In the genomic region with DNA sequence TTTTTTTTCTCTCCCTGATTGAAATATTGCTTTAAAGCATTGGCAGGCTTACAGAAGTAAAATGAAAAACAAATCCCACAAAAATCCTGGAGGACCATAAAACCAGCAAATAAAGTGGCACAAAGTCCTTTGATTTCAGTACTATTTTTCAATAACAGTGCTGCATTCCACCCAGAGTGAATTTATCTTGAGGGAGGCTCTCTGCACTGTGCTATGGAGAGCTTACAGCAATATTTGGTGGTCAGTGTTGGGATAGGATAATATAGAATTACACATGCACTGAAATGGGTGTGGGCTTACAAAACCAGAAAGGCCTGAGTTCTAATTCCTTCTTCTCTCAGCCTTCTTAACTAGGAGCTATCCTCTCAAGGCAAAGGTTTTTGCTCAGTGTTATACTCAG, we compare ENCODE assay signal across 29 mouse cellular contexts.
"Had no signal": no experiment of that assay in that cellular context is flagged by ENCODE, and none has a peak within 500 bp of the region (broad histone marks: within the 10 kb centered on the region; RNA-seq: fewer than 3 reads in every experiment).

No protein-coding gene starts in this region.

- H3K36me3 ChIP-seq: limb, embryonic 12.5 days; limb, embryonic 15.5 days; liver, embryonic 12.5 days; liver, embryonic 13.5 days; liver, embryonic 15.5 days; lung, embryonic 15.5 days; midbrain, embryonic 10.5 days; midbrain, embryonic 12.5 days; midbrain, embryonic 15.5 days; neural tube, embryonic 12.5 days had no signal

- H3K27ac ChIP-seq: left cerebral cortex, adult 2 months; limb, embryonic 12.5 days; limb, embryonic 15.5 days; liver, embryonic 12.5 days; liver, embryonic 13.5 days; liver, embryonic 14.5 days; liver, embryonic 15.5 days; lung, embryonic 15.5 days; macrophage; midbrain, embryonic 10.5 days; midbrain, embryonic 12.5 days; midbrain, embryonic 15.5 days; neural tube, embryonic 12.5 days had no signal

- H3K4me1 ChIP-seq: limb, embryonic 12.5 days; limb, embryonic 15.5 days; liver, embryonic 12.5 days; liver, embryonic 13.5 days; liver, embryonic 15.5 days; lung, embryonic 15.5 days; megakaryocyte, embryonic 14.5 days; midbrain, embryonic 10.5 days; midbrain, embryonic 12.5 days; midbrain, embryonic 15.5 days; neural tube, embryonic 12.5 days had no signal

- DNase-seq: left cerebral cortex, postnatal 4 days; liver; liver, embryonic 13.5 days; liver, postnatal 0 days; lung, adult 18-20 months; lung, adult 2 months; lung, embryonic 14.5 days; lung, postnatal 10 days; lung, postnatal 14 days; lung, postnatal 36 days; lung, postnatal 4 days; midbrain, embryonic 14.5 days had no signal

- H3K27me3 ChIP-seq: limb, embryonic 12.5 days; limb, embryonic 15.5 days; liver, embryonic 12.5 days; liver, embryonic 13.5 days; liver, embryonic 15.5 days; lung, embryonic 15.5 days; megakaryocyte, embryonic 14.5 days; midbrain, embryonic 12.5 days; midbrain, embryonic 15.5 days; neural tube, embryonic 12.5 days had no signal

- H3K4me2 ChIP-seq: limb, embryonic 12.5 days; limb, embryonic 15.5 days; liver, embryonic 11.5 days; liver, embryonic 12.5 days; liver, embryonic 13.5 days; liver, embryonic 15.5 days; lung, embryonic 14.5 days; lung, embryonic 15.5 days; midbrain, embryonic 12.5 days; midbrain, embryonic 15.5 days; neural tube, embryonic 12.5 days had no signal

- H3K4me3 ChIP-seq: left cerebral cortex, adult 2 months; limb, embryonic 12.5 days; limb, embryonic 15.5 days; liver, embryonic 12.5 days; liver, embryonic 13.5 days; liver, embryonic 15.5 days; lung, embryonic 15.5 days; megakaryocyte, embryonic 14.5 days; midbrain, embryonic 10.5 days; midbrain, embryonic 12.5 days; midbrain, embryonic 15.5 days; myocyte; neural tube, embryonic 12.5 days had no signal

- H3K9me3 ChIP-seq: limb, embryonic 12.5 days; limb, embryonic 15.5 days; liver, embryonic 12.5 days; liver, embryonic 13.5 days; liver, embryonic 15.5 days; lung, embryonic 15.5 days; megakaryocyte, embryonic 14.5 days; midbrain, embryonic 10.5 days; midbrain, embryonic 12.5 days; midbrain, embryonic 15.5 days; neural tube, embryonic 12.5 days had no signal

- H3K9ac ChIP-seq: limb, embryonic 12.5 days; limb, embryonic 15.5 days; liver, embryonic 12.5 days; liver, embryonic 13.5 days; liver, embryonic 14.5 days; liver, embryonic 15.5 days; liver, postnatal 0 days; lung, embryonic 14.5 days; lung, embryonic 15.5 days; midbrain, embryonic 12.5 days; midbrain, embryonic 15.5 days; neural tube, embryonic 12.5 days had no signal

- ATAC-seq: liver, embryonic 12.5 days; liver, postnatal 0 days; lung, postnatal 0 days; midbrain, embryonic 15.5 days; midbrain, embryonic 16.5 days had no signal
